18 mouse cellular contexts compared by ENCODE assay signal in genomic region chr3:65558679-65559078, GRCm38 (mm10). TPM values are rescaled to one million over a fixed set of nuclear protein-coding genes. Genes with fewer than 3 reads are reported as not detected.
DNase-seq lines count a peak whose midpoint lies in the region; ATAC-seq and TF ChIP-seq lines count a peak whose summit lies in the region.
"Had no signal": no experiment of that assay in that cellular context is flagged by ENCODE, and none has a peak within 500 bp of the region (broad histone marks: within the 10 kb centered on the region; RNA-seq: fewer than 3 reads in every experiment).

No protein-coding gene starts in this region.

- no peak overlapping the region for H3K4me2 ChIP-seq in midbrain, embryonic 16.5 days (ENCODE audit: low read length)
- H3K4me2 ChIP-seq: heart, embryonic 12.5 days; limb, embryonic 13.5 days had no signal

- peak; percentile 29 for DNase-seq in gastrocnemius, adult 18-20 months (ENCODE audit: low spot score)
- no peak for DNase-seq in gastrocnemius, postnatal 36 days
- DNase-seq in left cerebral cortex, adult 9 months (ENCODE audit: low spot score in 2 of 2): peak; percentile 5 to 15
- no peak for DNase-seq in left cerebral cortex, postnatal 10 days (ENCODE audit: extremely low spot score in 1 of 2, low spot score in 2 of 2)
- peak; percentile 55 for DNase-seq in brain, embryonic 14.5 days (ENCODE audit: low read depth)
- no peak for DNase-seq in T-cell, adult 2 months (ENCODE audit: low spot score)
- DNase-seq: adrenal gland, adult 2 months; cerebellum, adult 9-10 months; heart, postnatal 14 days; kidney, adult 11 months; retina, postnatal 1 day; thymus, postnatal 14 days had no signal

- no peak for TF ChIP-seq CTCF in brain, embryonic 14.5 days (IDR thresholded peaks at IDR 0.05; ENCODE audit: borderline replicate concordance, extremely low read depth, insufficient read depth, insufficient read length)

- 42% methylated on average over 4 of the region's 4 CpGs for WGBS in midbrain, embryonic 16.5 days

- no peak overlapping the region for H3K27ac ChIP-seq in midbrain, embryonic 16.5 days (ENCODE audit: low read length)
- H3K27ac ChIP-seq: embryonic facial prominence, embryonic 10.5 days; limb, embryonic 13.5 days; liver, embryonic 14.5 days; macrophage had no signal

- no peak for TF ChIP-seq POLR2A in brain, embryonic 14.5 days (IDR thresholded peaks at IDR 0.05; ENCODE audit: borderline replicate concordance, extremely low read depth, insufficient read depth, insufficient read length, poor library complexity, severe bottlenecking)

- H3K27me3 ChIP-seq in midbrain, embryonic 16.5 days (ENCODE audit: control insufficient read depth, insufficient read depth, low read depth, low read length): no peaks in the 10 kb centered on the region
- H3K27me3 ChIP-seq: heart, embryonic 12.5 days; limb, embryonic 13.5 days had no signal

- intact Hi-C loops in gastrocnemius, postnatal 36 days (cut with DNase I): no loop called here
- intact Hi-C loops in left cerebral cortex, postnatal 10 days (cut with DNase I): no loop called here

- ATAC-seq in midbrain, embryonic 16.5 days: peak; percentile 63; the same call in 1 of the 2 replicates

- no peak overlapping the region for H3K9ac ChIP-seq in midbrain, embryonic 16.5 days (ENCODE audit: low read depth, low read length)
- H3K9ac ChIP-seq: heart, embryonic 12.5 days; limb, embryonic 13.5 days; liver, embryonic 14.5 days had no signal

- H3K4me3 ChIP-seq in midbrain, embryonic 16.5 days (ENCODE audit: low read depth, low read length): no peak overlapping the region
- H3K4me3 ChIP-seq: embryonic facial prominence, embryonic 10.5 days; heart, embryonic 12.5 days; limb, embryonic 13.5 days had no signal

- H3K36me3 ChIP-seq in midbrain, embryonic 16.5 days (ENCODE audit: control insufficient read depth, insufficient read depth, low read length): no peaks in the 10 kb centered on the region

- H3K4me1 ChIP-seq in midbrain, embryonic 16.5 days (ENCODE audit: control insufficient read depth, insufficient read depth, low read length): peaks cover 7% of the 10 kb centered on the region
- H3K4me1 ChIP-seq: limb, embryonic 13.5 days had no signal

- H3K9me3 ChIP-seq in midbrain, embryonic 16.5 days (replicated peaks; ENCODE audit: control insufficient read depth, low read length, poor library complexity, severe bottlenecking): no peaks in the 10 kb centered on the region
- H3K9me3 ChIP-seq: embryonic facial prominence, embryonic 10.5 days; heart, embryonic 12.5 days; limb, embryonic 13.5 days had no signal

RNA-seq across cellular contexts. Expression of gene Tiparp, which starts 30.5 kb away (rescaled TPM):
- total RNA-seq in gastrocnemius, adult 18-20 months (2021): 10 to 100 TPM; 14.0 to 41.9 TPM
- total RNA-seq in gastrocnemius, postnatal 36 days (2021): 10 to 100 TPM in 1 of 2 experiments, 1 to 10 TPM in 1; 9.3 to 13.2 TPM
- total RNA-seq in left cerebral cortex, postnatal 10 days (2021): 10 to 100 TPM; 15.0 to 15.4 TPM
- 9.1 and 9.8 TPM in 2 replicates for polyA plus RNA-seq in brain, embryonic 14.5 days (2012; rRNA removed)
- 24.3 and 25.5 TPM in 2 replicates for polyA plus RNA-seq in midbrain, embryonic 16.5 days (2015; fragmentation: Nextera tagmentation; extraction: Ambion mirVana)

Comparison
In these comparisons a context has a peak if more than half of its experiments do, and no peak if none do; other contexts are left out.
1. DNase-seq: peak in gastrocnemius, adult 18-20 months (single experiment), left cerebral cortex, adult 9 months (2 of 2) and brain, embryonic 14.5 days (single experiment); none in gastrocnemius, postnatal 36 days (0 of 2), left cerebral cortex, postnatal 10 days (0 of 2) and T-cell, adult 2 months (single experiment).